12 mouse cellular contexts compared by ENCODE assay signal in the genomic region with DNA sequence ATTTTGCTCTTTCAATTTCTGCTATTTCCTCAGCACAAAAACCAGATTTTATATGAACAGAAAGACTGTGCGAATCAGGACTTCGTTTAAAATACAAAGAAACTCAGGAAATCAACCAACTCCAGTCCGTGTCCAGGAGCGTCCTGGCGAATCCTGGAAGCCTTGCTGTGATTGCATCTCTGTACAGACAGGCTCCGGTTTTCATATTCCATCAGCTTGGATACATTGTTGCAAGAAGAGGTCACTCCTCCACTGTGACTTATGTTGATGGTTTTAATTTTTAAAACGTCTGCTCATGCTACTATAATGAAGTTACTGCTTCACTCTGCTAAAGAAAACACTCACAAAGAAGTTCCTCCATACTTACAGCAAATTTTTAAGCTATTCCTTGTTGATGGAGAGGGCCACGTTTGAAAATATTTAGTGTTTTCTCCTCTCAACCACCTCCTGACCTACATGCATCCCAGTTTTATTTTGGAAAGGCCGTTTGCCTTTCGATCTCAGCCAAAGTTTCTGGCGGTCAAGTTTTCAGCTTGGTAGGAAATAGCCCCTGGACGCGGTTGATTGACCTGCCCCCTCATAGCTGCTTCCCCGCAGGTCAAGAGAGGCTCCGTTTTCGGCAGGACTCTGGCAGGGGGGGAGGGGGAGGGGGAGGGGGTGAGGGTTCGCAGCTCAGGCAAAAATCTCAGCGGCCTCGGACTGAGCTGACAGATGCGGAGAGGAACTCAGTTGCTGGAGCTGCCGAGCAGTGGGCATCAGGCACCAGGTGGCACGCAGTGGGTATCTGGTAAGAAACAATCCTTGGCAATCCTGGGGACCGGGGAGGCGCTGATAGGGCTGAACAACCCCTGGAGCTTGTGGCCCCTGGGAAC. TPM values are rescaled to one million over a fixed set of nuclear protein-coding genes. Genes with fewer than 3 reads are reported as not detected.
DNase-seq lines count a peak whose midpoint lies in the region; ATAC-seq and TF ChIP-seq lines count a peak whose summit lies in the region.
"Had no signal": no experiment of that assay in that cellular context is flagged by ENCODE, and none has a peak within 500 bp of the region (broad histone marks: within the 10 kb centered on the region; RNA-seq: fewer than 3 reads in every experiment).

No protein-coding gene starts in this region.

- no peak overlapping the region for H3K4me2 ChIP-seq in forebrain, embryonic 16.5 days (ENCODE audit: low read length)
- H3K4me2 ChIP-seq in forebrain, embryonic 14.5 days (ENCODE audit: low read length) = peak overlapping the region; percentile 1
- H3K4me2 ChIP-seq in midbrain, embryonic 14.5 days (ENCODE audit: low read length) = peak overlapping the region; percentile 28

- peak; percentile 55 for DNase-seq in forebrain, embryonic 10.5 days (ENCODE audit: extremely low spot score, low spot score)
- DNase-seq in ES-E14 (ENCODE audit: low read depth, low spot score) = no peak
- DNase-seq in forebrain, embryonic 14.5 days (ENCODE audit: low spot score) = no peak
- DNase-seq in midbrain, embryonic 14.5 days = peak; percentile 43
- DNase-seq in right cerebral cortex, postnatal 4 days = no peak
- no peak for DNase-seq in right cerebral cortex, postnatal 14 days
- no peak for DNase-seq in urinary bladder, postnatal 36 days (ENCODE audit: low spot score in 2 of 2)
- DNase-seq: adrenal gland, postnatal 36 days; cerebellum, adult 9-10 months had no signal

- no peak overlapping the region; the same call in 1 of the 2 replicates for H3K27ac ChIP-seq in forebrain, embryonic 10.5 days
- H3K27ac ChIP-seq in forebrain, embryonic 16.5 days (ENCODE audit: low read length) = no peak overlapping the region
- H3K27ac ChIP-seq in ES-E14 (ENCODE audit: insufficient read depth, low read depth, low read length, poor library complexity, severe bottlenecking) = no peak overlapping the region
- H3K27ac ChIP-seq in forebrain, embryonic 14.5 days (ENCODE audit: low read depth, low read length) = no peak overlapping the region
- H3K27ac ChIP-seq in midbrain, embryonic 14.5 days (replicated peaks; ENCODE audit: low read depth, low read length) = no peak overlapping the region

- no peak for ATAC-seq in forebrain, embryonic 16.5 days
- peak; percentile 33; the same call in 1 of the 2 replicates for ATAC-seq in forebrain, embryonic 14.5 days
- ATAC-seq in midbrain, embryonic 14.5 days (ENCODE audit: low FRiP score, low TSS enrichment) = no peak

- in situ Hi-C loops in ES-E14 (cut with MboI; ENCODE audit: low sequenced_read_pairs in 2 of 2, unreplicated experiment in 2 of 2) = no loop called here

- H3K9me3 ChIP-seq in forebrain, embryonic 10.5 days = no peaks in the 10 kb centered on the region
- H3K9me3 ChIP-seq in forebrain, embryonic 16.5 days (ENCODE audit: control insufficient read depth, low read length) = no peaks in the 10 kb centered on the region
- H3K9me3 ChIP-seq in ES-E14 (ENCODE audit: control insufficient read depth, insufficient read depth, low read depth, low read length) = no peaks in the 10 kb centered on the region
- H3K9me3 ChIP-seq in forebrain, embryonic 14.5 days (replicated peaks; ENCODE audit: control insufficient read depth, low read length) = no peaks in the 10 kb centered on the region
- H3K9me3 ChIP-seq in midbrain, embryonic 14.5 days (ENCODE audit: control insufficient read depth, low read length) = no peaks in the 10 kb centered on the region

- H3K27me3 ChIP-seq in forebrain, embryonic 10.5 days (ENCODE audit: poor library complexity, severe bottlenecking) = peaks cover 100% of the 10 kb centered on the region
- H3K27me3 ChIP-seq in forebrain, embryonic 16.5 days (replicated peaks; ENCODE audit: control insufficient read depth, insufficient read depth, low read length) = peaks cover 60% of the 10 kb centered on the region
- peaks cover 69% of the 10 kb centered on the region for H3K27me3 ChIP-seq in forebrain, embryonic 14.5 days (replicated peaks; ENCODE audit: control insufficient read depth, insufficient read depth, low read length)
- H3K27me3 ChIP-seq in midbrain, embryonic 14.5 days (ENCODE audit: control insufficient read depth, insufficient read depth, low read length) = peaks cover 81% of the 10 kb centered on the region

- WGBS in forebrain, embryonic 10.5 days = 1% methylated on average over 24 of the region's 24 CpGs
- 1% methylated on average over 24 of the region's 24 CpGs for WGBS in forebrain, embryonic 16.5 days
- WGBS in forebrain, embryonic 14.5 days = under 1% methylated on average over 24 of the region's 24 CpGs
- under 1% methylated on average over 24 of the region's 24 CpGs for WGBS in midbrain, embryonic 14.5 days

- no peaks in the 10 kb centered on the region for H3K36me3 ChIP-seq in forebrain, embryonic 10.5 days (replicated peaks)
- no peaks in the 10 kb centered on the region for H3K36me3 ChIP-seq in forebrain, embryonic 16.5 days (ENCODE audit: control insufficient read depth, insufficient read depth)
- H3K36me3 ChIP-seq in ES-E14 (ENCODE audit: control insufficient read depth, insufficient read depth, low read length, poor library complexity, severe bottlenecking) = no peaks in the 10 kb centered on the region
- H3K36me3 ChIP-seq in forebrain, embryonic 14.5 days (ENCODE audit: control insufficient read depth, insufficient read depth, low read length) = no peaks in the 10 kb centered on the region
- no peaks in the 10 kb centered on the region for H3K36me3 ChIP-seq in midbrain, embryonic 14.5 days (ENCODE audit: control insufficient read depth, insufficient read depth, low read length)

- H3K4me1 ChIP-seq in forebrain, embryonic 10.5 days = peaks cover 27% of the 10 kb centered on the region
- H3K4me1 ChIP-seq in forebrain, embryonic 16.5 days (replicated peaks; ENCODE audit: control insufficient read depth, insufficient read depth, low read length) = peaks cover 13% of the 10 kb centered on the region
- peaks cover 0 to 11% of the 10 kb centered on the region in 2 experiments; a peak in 1 of 4 replicates for H3K4me1 ChIP-seq in ES-E14 (ENCODE audit: control insufficient read depth in 2 of 2, insufficient read depth in 2 of 2, low read length in 2 of 2, poor library complexity in 1 of 2)
- peaks cover 3% of the 10 kb centered on the region; the same call in 1 of the 2 replicates for H3K4me1 ChIP-seq in forebrain, embryonic 14.5 days (ENCODE audit: control insufficient read depth, insufficient read depth, low read length)
- H3K4me1 ChIP-seq in midbrain, embryonic 14.5 days (ENCODE audit: control insufficient read depth, insufficient read depth, low read length) = peaks cover 3% of the 10 kb centered on the region; the same call in 1 of the 2 replicates

- H3K4me3 ChIP-seq in forebrain, embryonic 10.5 days = peak overlapping the region; percentile 37
- H3K4me3 ChIP-seq in forebrain, embryonic 16.5 days (replicated peaks; ENCODE audit: low read length) = no peak overlapping the region
- peak overlapping the region; percentile 24 to 45; a peak in 3 of 4 replicates for H3K4me3 ChIP-seq in ES-E14 (ENCODE audit: insufficient read depth in 1 of 2, low read depth in 1 of 2, low read length in 2 of 2, poor library complexity in 1 of 2, severe bottlenecking in 1 of 2)
- no peak overlapping the region for H3K4me3 ChIP-seq in forebrain, embryonic 14.5 days (ENCODE audit: low read depth, low read length)
- no peak overlapping the region for H3K4me3 ChIP-seq in midbrain, embryonic 14.5 days (replicated peaks; ENCODE audit: low read depth, low read length)

- no peak overlapping the region for H3K9ac ChIP-seq in forebrain, embryonic 16.5 days (replicated peaks; ENCODE audit: low read depth, low read length)
- H3K9ac ChIP-seq in ES-E14 (ENCODE audit: insufficient read depth, low read depth, low read length, poor library complexity, severe bottlenecking) = no peak overlapping the region
- H3K9ac ChIP-seq in forebrain, embryonic 14.5 days (ENCODE audit: low read length) = no peak overlapping the region
- H3K9ac ChIP-seq in midbrain, embryonic 14.5 days (replicated peaks; ENCODE audit: low read length) = no peak overlapping the region

TF ChIP-seq in ES-E14, 5 proteins besides CTCF, POLR2A, EP300 and RAD21:
- TF ChIP-seq ZNF384 (IDR thresholded peaks at IDR 0.05; ENCODE audit: low read depth, low read length) = no peak
- TF ChIP-seq MAFK (IDR thresholded peaks at IDR 0.05; ENCODE audit: insufficient read depth, low read depth, low read length) = no peak

RNA-seq across cellular contexts. Expression of a gene that starts 4.1 kb away (rescaled TPM):
- polyA plus RNA-seq in forebrain, embryonic 10.5 days (2016; fragmentation: Nextera tagmentation; extraction: Ambion mirVana) = 2.1 and 8.1 TPM in 2 replicates
- 0.87 and 1.6 TPM in 2 replicates for polyA plus RNA-seq in forebrain, embryonic 16.5 days (2015; fragmentation: Nextera tagmentation; extraction: Ambion mirVana)
- total RNA-seq in ES-E14 (2012; rRNA removed) = 0.32 and 0.80 TPM in 2 replicates
- 1.7 and 1.8 TPM in 2 replicates for polyA plus RNA-seq in forebrain, embryonic 14.5 days (2014; fragmentation: Nextera tagmentation; extraction: Ambion mirVana)
- 1.7 and 2.0 TPM in 2 replicates for polyA plus RNA-seq in midbrain, embryonic 14.5 days (2014; fragmentation: Nextera tagmentation; extraction: Ambion mirVana)
- total RNA-seq: adrenal gland, postnatal 36 days; layer of hippocampus, adult 8-10 months; liver, adult 2 months had no signal
- polyA plus RNA-seq: liver, adult 2 months had no signal

Comparison
In these comparisons a context has a peak if more than half of its experiments do, and no peak if none do; other contexts are left out.
1. DNase-seq: peak in forebrain, embryonic 10.5 days (single experiment) and midbrain, embryonic 14.5 days (single experiment); none in ES-E14 (single experiment), forebrain, embryonic 14.5 days (single experiment), right cerebral cortex, postnatal 4 days (single experiment), right cerebral cortex, postnatal 14 days (single experiment) and urinary bladder, postnatal 36 days (0 of 2).
2. H3K4me3 ChIP-seq: peak in forebrain, embryonic 10.5 days (single experiment) and ES-E14 (2 of 2); none in forebrain, embryonic 16.5 days (single experiment), forebrain, embryonic 14.5 days (single experiment) and midbrain, embryonic 14.5 days (single experiment).